Mouse (Mus musculus) right cerebral cortex, adult 2 months (tissue): Measurements from ENCODE around the gene Ms4a6d.
"Not testable (repeated sequence)": the region's sequence is repeated elsewhere in the genome, so short reads cannot be mapped to it uniquely, and the experiment has no call there.

Experiments used
- DNase-seq, 2 experiments: peaks; one replicate each; pipeline ENCODE4 v3.0.0; 2021 to 2022; ENCODE audit warnings: low spot score in 2 of 2

The Ms4a6d gene

DNA sequence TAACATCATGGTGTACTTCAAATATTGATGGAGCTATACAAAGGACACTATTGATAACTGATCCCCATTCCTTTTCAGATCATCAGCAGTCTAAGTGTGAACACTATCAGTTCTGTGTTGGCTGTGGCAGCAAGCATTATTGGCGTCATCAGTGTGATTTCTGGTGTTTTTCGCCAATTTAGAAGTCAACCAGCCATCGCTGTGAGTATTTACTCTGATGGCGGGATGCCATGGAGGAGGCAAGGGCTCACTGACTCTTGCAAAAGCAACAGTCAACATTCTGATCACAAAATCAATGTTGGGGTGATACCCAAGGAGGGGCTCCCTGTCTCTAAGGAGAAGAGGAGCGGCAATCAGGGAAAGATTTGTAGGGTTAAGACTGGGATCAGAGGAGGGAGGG lies 49.9 kb downstream of the Ms4a6d start:
- no peak for DNase-seq

DNA sequence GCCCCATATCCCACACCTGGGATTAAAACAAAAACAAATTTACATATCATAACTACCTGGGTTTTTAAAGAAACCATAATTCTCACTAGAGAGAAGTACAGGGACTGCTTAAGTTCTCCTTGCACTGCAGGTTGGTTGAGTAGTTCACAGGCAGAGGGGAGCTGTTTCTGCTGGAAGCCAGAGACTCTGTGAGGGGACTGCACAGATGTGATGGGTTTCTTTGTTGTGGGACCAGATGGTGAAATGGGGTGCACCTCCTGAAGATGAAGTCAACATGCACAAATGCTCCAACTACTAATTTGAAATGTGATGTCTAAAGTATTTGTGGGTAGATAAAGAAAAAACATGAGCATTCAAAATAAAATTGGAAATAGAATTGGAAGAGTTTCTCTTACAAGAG lies 56.7 kb downstream of the Ms4a6d start:
- DNase-seq, result no peak

DNA sequence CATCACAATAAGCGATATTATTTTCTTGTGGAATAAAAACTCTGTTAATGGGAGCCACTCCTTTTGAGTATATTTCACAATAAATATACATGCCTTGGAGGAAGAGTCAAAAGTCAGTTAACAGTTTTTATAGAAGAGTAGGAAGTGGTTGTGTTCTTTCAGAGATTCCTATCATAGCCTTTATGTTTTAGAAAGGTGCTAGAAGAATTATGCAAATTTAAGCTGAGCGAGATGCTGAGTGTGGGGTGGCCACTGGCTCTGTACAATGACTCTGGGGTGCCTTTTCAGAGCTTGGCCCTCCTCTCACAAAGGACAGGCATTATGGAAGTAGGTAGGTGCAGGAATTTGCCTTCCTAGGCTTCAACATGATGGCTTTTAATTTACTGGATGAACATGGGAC lies 60.3 kb downstream of the Ms4a6d start:
- DNase-seq, result not testable (repeated sequence)

DNA sequence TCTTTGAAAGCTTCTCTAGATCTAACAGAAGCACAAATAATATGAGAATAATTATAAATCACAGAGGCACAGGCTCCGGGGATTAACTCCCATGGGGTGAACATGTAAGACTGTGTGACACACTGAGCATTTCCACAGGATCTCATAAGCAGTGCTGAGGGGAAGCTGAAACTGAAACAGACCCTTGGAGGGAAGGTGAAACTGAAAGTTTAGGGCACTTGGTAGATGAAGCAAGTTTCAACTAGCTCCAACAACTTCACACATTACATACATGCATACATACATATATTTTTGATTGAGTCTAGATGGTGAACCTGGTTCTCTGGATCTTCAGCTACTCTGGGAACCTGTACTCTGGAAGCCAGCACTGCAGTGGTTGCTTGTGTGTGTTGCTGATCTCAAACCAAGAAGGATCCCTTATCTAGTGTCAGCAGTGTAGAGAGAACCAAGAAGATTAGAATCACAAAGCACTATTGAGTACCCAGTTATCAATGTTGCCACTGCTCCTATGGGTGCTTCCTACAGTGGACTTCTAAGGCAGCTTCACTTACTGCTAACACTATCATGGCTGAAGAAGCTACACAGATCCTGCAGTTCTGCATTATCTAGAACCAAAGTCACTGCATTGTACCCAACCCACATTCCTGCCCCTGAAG lies 64.4 kb downstream of the Ms4a6d start:
- DNase-seq, result not testable (repeated sequence)

DNA sequence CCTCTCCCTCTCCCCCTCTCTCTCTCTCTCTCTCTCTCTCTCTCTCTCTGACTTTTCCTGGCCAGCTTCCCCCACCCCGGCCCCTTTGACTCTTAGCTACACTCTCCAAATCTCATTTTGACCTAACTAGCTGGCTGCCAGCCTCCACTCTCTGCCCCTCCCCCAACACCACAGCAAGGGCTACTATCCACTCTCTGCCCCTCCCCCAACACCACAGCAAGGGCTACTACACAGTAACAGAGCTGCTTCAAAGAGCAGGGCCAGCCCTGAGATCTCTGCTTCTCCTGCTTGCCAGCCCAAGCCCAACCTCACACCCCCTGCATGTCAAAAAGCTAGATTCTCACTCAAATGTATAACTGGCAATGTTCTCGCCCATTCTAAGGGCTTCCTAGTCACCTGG lies 67.3 kb downstream of the Ms4a6d start:
- no peak for DNase-seq
